Mouse (Mus musculus): ENCODE results near the gene Cd83.

Gene Cd83

DNA sequence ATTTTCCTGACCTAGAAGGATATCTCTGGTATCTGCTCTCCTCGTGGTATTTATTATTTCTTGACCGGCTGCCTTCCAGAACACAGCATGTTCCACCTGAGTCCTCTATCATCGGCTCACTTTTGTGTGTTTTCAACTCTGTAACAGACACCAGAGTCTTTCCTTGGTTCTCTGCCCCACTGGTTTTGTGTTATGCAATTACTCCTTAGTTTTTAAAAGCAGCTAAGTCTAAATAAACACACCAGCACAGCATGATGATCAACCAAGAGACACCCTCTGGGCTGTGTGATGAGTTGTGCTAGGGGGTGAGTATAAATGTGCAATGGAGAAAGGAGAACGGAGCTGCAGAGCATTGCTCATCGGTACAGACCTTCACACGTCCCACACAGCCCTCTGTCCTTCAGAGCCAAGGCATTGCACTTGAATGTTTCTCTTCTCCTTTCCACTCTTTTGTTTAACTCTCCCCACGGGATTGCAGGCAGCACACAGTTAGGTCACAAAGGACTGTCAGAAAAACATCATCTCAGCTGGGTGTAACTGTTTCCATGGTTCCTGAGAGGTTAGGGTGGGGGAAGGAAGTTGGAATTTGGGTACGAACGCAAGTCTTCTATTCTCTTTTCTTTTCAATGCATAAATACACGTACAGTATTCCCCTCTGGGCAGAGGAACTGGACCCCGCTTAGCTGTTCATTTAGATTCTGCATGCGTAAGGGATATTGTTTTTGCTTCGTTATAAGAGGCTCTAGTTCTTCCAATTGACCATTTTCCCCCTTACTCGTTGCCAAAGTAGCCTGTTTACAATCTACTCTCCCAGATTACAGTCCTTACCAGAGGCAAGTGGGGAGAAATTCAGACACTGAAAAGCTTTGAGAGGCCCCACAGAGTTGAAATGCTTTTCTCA lies 22.0 kb downstream of the Cd83 start:
- DNase-seq (ENCODE audit: low spot score in 2 of 2): no peak

DNA sequence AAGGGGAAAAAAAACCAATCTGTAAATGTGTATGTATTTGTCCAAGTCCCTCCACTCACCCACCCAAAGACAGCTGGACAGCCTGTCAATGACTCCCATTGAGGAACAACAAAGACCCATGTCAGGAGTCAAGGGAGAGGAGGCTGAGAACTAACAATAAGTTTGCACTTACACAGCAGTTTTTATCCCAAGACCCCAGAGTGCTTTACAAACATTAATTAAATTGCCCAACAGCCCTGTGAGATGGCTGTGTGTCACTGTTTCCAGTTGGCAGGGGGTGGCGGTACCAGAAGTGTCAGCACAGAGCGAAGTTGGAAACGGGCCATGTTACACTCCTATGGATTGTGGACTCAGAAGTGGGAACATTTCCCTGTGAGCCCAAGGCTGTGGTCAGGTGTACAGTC lies 22.7 kb downstream of the Cd83 start:
- no peak for DNase-seq (ENCODE audit: low spot score in 2 of 2)

DNA sequence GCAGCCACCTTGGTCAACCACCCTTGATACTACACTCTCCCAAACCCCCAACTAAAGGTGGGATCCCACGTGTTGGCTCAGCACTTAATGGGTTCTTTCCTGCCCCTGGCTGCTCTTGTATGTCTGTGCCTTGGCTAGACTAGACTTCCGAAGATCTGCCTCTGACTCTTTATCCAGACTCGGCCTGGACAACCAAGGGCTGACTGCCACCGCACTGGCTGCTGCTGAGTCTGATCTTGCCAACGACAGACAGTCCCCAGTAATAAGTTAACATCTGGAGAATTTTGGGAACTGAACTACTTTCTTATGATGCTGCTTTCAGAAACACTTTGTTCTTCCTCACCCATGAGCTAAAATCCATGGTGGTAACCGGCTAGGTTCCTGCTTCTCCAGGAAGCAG lies 26.0 kb downstream of the Cd83 start:
- no peak for DNase-seq (ENCODE audit: low spot score in 2 of 2)

DNA sequence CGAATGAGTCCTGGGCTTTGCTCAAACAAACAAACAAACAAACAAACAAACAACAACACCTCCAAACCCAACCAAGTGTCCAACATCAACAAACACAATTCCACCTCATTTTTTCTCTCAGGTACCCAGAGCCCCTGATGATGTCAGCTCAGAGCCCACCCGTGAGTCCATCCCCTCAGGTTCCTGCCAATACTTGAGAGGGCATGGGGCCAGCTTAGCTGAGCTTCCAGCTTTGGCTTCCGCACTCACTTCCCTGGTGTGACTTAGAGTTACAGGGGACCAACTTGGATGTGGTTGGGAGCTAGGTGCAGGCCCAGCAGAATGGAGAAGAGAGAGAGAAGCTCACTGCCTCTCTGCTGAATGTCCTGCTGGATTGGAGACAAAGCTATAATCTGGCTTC lies 27.3 kb downstream of the Cd83 start:
- DNase-seq (ENCODE audit: low spot score in 2 of 2): no peak

DNA sequence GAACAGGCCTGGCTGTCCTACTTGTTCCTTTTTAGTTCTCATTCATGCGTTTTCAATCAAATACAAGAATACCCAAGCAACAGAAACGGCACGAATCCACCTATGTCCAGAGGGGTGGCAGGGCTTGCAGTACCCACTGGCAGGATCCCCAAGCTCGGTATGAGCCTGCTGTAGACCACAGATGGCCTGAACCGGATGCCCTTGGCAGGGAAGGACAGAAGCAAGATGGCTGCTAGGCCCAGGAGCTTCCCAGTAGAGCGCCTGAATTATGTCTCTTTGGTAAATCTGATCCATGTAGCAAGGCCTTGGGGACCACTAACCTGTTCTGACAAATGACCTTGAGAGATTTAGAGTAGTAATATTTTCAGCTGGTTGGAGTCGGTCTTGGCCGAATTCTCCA lies 28.9 kb downstream of the Cd83 start:
- DNase-seq (ENCODE audit: low spot score in 2 of 2): no peak

DNA sequence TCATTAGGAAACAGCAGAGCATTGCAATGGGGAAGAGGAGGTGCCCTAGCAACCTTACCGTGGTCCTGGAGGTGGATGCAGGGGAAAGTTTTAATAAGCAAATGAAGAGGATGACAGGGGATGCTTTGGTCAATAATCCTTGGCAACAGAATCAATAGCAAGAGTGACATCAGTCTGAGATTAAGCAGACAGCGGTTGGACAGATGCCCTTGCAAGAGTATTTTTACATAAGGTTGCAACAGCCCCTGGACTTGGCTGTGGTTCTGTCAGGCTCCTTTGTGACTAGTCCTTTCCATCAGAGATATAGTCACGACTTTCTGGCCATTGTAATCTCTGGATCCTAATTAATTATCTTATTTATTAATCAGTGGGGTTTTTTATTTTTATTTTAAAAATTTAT lies 32.9 kb downstream of the Cd83 start:
- no peak for DNase-seq (ENCODE audit: low spot score in 2 of 2)

DNA sequence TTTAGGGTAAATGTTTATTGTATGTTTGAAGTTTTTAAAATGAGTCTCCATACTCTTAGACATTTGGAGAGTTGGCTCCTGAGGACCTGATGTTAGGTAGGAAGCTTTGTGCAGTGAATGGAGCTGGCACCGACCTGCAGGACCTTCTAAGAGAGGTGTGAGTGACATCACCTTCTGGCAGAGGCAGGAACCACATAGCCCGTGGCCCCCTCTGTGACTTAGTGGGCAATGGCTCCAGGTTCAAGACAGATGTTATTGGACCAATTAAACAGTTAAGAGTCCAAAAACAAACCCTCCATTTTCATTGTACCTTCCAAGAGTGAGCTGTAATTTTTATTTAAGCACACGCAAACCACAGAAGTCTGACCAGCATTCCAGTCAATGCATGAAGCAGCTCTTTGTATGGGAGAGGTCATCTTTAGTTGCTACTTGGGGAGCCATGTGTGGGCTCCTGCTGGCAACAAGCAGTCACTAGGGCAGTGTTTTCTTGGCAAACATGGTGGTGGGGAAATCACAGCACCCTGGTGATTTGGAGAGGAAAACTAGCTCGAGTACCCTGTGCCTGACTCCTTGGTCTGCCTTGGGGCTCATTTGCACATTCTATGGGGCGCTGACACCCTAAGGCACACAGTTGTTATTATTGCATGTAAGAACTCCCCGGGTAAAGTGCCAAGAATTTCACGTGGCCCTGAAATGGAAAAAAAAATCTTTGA lies 33.9 kb downstream of the Cd83 start:
- DNase-seq (ENCODE audit: low spot score in 2 of 2): no peak

DNA sequence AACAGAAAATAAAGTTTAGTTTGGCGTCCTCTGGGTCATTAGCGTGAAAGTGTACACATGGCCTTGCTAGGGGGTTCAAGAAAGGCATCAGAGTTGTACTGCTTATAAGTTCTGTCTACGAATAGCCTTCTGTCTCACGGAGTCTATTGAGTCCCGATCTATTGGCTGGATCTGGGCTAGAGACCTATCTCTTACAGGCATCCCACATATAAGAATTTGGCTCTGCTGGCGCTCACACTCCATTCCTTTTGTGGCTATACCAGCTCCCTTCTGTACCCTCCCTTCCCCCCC lies 34.4 kb downstream of the Cd83 start:
- DNase-seq (ENCODE audit: low spot score in 2 of 2): no peak

DNA sequence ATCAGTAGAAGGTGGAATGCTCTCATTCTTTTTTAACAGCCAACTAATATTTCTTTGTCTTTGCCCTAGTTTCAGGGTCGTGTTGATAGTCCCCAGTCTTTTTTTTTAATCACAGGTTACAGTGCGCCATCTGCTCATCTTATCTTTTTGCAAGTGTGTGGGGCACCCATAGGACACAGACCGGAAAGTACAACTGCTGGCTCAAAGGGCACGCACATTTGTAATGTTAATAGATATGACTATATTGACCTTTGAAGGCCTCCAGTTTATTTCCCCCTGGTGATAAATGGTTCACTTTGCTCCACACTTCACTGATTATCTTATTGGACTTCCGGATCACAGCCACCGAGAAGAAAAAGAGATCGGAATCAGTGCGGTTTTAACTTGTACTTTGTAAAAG lies 35.5 kb downstream of the Cd83 start:
- no peak for DNase-seq (ENCODE audit: low spot score in 2 of 2)

DNA sequence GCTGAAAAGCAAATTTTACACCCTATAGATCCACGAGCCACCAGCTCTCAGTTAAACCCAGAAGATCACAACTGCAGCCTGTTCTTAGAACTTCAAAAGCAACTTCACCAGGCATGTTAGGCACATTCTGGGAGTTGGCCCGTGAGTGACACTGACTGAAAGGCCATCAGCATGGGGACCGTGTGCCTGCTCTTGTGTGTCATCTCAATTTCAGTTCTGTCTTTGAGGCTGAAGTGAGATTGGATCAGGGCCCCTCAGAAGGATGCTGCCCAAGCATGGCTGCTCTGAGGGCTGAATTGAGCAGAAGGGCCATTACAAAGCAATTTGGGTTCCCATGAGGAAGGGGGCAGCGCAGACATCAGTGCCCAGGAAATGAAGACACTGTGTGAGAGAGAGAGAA lies 37.7 kb downstream of the Cd83 start:
- DNase-seq (ENCODE audit: low spot score in 2 of 2): no peak

DNA sequence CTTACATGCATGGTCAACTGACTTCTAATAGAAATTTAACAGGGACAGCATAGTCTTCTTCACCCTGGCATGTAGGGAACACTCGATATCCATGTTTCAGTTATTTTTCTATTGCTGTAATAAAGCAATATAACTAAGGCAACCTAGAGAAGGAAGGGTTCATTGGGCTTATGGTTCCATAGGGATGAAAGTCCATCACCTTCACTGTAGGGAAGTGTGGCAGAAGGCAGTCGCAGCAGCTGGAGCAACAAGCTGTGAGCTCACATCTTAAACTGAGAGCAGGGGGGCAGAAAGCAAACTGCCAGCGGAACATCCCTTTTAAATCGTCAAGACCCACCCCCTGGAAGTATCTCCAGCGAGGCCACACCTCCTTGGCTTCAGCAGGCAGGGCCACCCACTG lies 44.1 kb downstream of the Cd83 start:
- no peak for DNase-seq (ENCODE audit: low spot score in 2 of 2)

DNA sequence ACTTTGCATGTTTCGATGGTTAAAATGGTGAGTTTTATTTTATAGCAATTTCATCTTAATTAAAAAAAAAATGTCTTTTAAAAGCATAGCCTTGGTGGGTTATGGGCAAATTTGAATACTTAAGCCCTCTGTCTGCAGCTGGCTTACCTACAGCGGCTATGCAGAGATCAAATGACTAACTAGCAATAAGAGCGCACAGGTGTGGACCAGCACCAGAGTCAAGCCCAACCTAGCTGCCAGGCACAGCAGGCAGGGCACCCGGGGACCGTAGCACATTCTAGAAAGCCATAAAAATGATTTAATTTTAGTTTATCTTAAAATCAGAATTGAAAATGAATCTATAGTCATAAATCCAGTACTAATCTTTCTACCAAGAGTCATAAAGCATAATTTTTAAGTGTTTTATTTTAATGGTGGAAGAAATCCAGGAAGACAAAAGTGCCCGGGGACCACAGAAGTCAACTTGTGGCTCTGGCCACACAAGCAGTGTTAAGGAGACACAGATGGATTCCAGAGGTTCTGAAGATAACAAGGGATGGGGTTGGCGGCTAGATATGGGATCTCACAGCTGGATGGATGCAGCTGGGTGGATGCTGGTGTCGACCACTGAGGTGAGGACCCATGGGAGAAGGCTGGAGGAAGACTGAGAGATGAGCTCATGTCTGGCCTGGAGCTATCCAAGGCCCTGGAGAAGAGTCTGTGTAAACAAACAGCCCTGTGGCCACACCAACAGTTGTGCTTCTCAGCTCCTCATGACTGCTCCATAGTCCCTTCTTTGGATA lies 46.5 kb downstream of the Cd83 start:
- DNase-seq (ENCODE audit: low spot score in 2 of 2): no peak

DNA sequence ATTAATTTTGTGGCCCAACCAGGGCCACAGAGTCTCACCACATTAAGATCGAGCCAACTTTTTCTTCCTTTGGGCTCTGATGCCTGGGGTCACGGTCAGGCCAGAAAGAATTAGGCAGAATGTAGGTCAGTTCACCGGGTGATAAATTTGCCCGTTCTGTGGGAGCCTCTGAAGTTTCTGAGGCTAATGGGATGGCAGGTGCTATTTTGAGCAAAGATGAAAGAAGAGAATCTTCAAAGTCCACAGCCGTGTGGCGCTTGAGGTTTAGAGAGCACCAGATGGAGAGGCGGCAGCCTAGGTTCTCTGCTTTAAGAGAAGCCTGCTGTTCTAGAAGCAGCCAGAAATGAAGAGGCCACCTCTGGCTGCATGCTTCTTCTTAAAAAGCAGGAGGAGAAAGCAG lies 48.2 kb downstream of the Cd83 start:
- DNase-seq (ENCODE audit: low spot score in 2 of 2): no peak

DNA sequence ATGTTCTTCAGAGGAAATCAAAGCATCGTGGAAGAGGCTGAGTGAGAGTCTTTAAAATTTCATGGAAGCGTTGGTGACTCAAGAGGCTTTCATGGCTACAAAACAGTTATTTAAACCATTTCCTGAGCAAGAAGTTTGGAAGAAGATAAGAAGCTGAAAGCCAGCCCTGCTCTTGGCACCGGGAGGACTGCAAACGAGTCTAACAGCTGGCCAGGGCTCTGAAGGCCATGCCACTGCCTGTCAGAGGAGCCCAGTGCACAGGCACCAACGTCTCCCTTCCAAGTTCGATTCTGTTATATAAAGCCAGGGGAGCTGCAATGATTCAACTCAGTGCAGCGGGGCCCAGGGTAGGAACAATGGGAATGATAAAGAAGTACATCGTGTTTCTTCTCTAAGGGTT lies 51.8 kb downstream of the Cd83 start:
- no peak for DNase-seq (ENCODE audit: low spot score in 2 of 2)

DNA sequence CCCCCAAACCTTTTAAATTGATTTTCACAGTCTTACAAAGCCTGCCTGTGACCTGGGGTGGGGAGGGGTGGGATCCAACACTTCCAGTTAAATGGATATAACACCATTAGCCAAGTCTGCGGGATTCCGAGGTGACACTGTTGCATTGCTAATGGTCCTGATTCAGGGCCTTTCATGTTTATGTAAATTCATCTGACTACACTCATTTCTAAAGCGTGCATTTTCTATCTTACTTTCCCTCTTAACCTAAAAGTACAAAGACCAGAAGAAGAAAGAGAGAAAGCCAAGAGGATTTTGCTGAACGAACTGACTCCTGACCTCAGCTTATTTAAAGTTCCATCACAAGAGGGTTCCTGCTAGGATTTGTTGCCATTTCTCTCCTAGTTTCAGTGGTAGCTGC lies 53.2 kb downstream of the Cd83 start:
- DNase-seq (ENCODE audit: low spot score in 2 of 2): no peak

DNA sequence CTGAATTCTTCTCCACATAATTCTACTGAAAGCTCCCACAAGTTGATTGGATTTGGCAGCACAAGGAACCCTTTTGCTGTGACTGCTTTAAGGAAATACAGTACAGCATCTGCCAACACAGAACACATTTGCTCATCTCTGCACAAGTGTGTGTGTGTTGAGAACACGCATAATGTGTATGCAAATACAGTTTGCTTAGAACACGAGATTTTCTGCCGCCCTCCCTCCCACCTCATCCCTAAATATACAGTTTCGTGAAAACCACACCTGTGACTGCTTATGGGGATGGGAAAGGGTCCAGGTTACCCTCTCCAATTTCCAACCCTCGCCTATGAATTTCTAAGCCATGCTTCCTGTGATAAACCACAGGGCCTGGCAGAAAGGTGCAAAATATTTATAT lies 60.6 kb downstream of the Cd83 start:
- DNase-seq (ENCODE audit: low spot score in 2 of 2): no peak

DNA sequence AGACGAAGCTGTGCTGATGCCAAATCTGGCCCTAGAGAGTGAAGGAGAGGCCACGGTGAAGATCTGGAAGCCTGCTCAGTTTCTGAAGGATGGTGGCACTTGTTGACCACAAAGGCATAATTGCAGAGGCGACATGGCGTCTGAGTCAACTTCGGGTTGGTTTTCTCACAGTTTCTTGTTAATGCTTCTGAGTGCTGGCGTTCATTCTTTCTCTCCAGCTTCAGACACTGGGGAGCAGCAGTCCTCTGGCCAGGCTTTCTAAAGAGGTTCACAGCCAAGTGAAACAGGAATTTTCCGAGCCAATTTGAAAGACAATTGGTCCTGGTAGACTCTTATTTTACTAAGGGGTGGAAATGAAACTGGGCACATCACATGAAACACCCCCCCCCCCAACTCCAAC lies 62.6 kb downstream of the Cd83 start:
- DNase-seq (ENCODE audit: low spot score in 2 of 2): no peak

DNA sequence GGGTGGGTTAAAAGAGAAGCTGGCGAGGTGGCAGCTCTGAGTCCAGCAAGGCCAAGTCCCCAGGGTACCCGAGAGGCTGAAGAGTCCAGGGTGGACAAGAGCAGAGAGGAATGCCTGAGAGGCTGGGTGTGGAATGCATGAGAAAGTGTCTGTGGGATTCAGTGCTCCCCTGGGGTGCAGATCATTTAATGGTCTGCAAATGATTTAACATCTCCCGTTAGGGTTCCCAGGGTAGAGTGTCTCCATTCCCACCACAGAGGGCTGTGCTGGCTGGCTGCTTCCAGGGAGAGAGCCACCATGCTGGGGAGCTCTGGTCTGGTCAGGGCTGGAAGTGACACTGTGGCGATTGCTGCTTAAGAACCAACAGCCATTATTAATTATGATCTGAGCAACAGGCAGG lies 65.2 kb downstream of the Cd83 start:
- DNase-seq (ENCODE audit: low spot score in 2 of 2): no peak

DNA sequence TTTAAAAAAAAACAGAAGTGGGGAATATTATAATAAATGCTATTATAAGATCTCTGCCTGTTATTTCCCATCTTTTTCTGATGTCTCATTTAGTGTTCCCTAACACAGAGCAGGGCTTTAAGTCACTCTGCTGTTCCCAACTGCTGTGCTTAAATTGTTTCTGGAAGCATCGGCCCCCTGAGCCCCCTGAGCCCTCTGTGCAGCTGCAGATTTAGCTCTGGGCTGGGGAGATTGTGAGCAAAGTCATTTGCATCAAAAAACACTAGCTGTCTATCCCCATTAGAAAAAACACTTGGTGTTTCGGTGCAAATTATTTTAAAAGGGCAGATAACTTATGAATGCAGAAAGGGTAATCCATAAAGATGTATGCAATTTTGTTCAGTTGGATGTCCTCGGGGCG lies 66.5 kb downstream of the Cd83 start:
- no peak for DNase-seq (ENCODE audit: low spot score in 2 of 2)
